Mouse (Mus musculus): ENCODE results near the gene Ahnak2. TPM values are rescaled to one million over a fixed set of nuclear protein-coding genes. Genes with fewer than 3 reads are reported as not detected.
A peak's percentile ranks its signal among the peaks of the same experiment; 100 is the strongest.

Ahnak2 gene
- total and polyA plus RNA-seq, 2 experiments from 2014 or later, result 2.4 to 10.5 TPM

DNA sequence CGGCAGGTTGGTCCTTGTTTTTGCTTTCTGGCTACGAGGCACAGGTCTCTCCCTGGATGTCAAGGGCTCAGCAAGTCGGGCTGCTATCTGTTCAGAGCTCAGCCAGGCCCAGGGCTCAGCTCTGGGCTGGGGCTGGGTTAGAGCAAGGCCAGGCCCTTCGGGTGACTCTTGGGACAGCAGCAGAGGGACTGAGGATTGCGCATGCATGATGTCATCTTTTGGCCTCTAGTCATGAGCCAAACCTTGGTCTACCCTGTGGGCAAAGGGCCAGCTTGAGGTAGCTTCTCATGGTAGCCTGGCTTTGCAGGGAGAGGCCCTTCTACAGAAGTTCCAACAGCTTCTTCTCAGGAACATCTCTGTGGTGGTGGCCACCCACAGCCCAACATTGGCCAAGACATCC is 38.3 kb downstream of the Ahnak2 start:
- Histone ChIP-seq H3K36me3 (replicated peaks; ENCODE audit: control insufficient read depth, insufficient read depth, low read length) (no peaks in the 10 kb centered on the region), H3K9ac (replicated peaks; ENCODE audit: low read depth, low read length) (no peak overlapping the region), H3K9me3 (replicated peaks; ENCODE audit: control insufficient read depth, low read length) (no peaks in the 10 kb centered on the region), H3K27me3 (ENCODE audit: control insufficient read depth, insufficient read depth, low read length) (no peaks in the 10 kb centered on the region), H3K27ac (ENCODE audit: low read depth) (no peak overlapping the region), H3K4me2 (ENCODE audit: low read depth, low read length) (no peak overlapping the region), H3K4me3 (ENCODE audit: low read depth, low read length) (no peak overlapping the region), H3K4me1 (ENCODE audit: control insufficient read depth, insufficient read depth) (no peaks in the 10 kb centered on the region)
- no peak for TF ChIP-seq EP300 (IDR thresholded peaks at IDR 0.05; ENCODE audit: low read depth)
- no peak for TF ChIP-seq CTCF (IDR thresholded peaks at IDR 0.05; ENCODE audit: low read depth)
- WGBS, result 42% methylated on average over 5 of the region's 5 CpGs
- ATAC-seq (ENCODE audit: insufficient read depth, low read depth) (no peak), DNase-seq (ENCODE audit: low spot score) (no peak)

DNA sequence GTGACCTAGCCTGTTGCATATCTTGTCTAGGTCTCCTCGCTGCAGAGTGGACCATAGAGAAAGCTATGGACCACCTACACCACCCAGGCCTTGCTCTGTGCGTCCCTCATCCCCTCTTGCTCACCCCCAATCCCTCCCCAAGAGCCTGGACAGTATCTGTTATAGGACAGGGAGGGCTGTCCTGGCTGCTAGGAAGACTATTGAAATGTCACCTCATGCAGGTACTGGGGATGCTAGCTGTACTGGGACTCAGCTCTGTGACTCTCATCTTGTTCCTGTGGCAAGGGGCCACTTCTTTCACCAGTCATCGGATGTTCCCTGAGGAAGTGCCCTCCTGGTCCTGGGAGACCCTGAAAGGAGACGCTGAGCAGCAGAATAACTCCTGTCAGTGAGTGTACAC is 39.3 kb downstream of the Ahnak2 start:
- no peak for ATAC-seq (ENCODE audit: insufficient read depth, low read depth)
- Histone ChIP-seq H3K27me3 (ENCODE audit: control insufficient read depth, insufficient read depth, low read length) (no peaks in the 10 kb centered on the region), H3K27ac (ENCODE audit: low read depth) (no peak overlapping the region), H3K9ac (replicated peaks; ENCODE audit: low read depth, low read length) (no peak overlapping the region), H3K36me3 (replicated peaks; ENCODE audit: control insufficient read depth, insufficient read depth, low read length) (no peaks in the 10 kb centered on the region), H3K4me3 (ENCODE audit: low read depth, low read length) (no peak overlapping the region), H3K4me2 (ENCODE audit: low read depth, low read length) (no peak overlapping the region), H3K9me3 (replicated peaks; ENCODE audit: control insufficient read depth, low read length) (no peaks in the 10 kb centered on the region), H3K4me1 (ENCODE audit: control insufficient read depth, insufficient read depth) (no peaks in the 10 kb centered on the region)
- WGBS, result 72% methylated on average over 4 of the region's 4 CpGs
- DNase-seq (ENCODE audit: low spot score), result no peak
- no peak for TF ChIP-seq EP300 (IDR thresholded peaks at IDR 0.05; ENCODE audit: low read depth)
- no peak for TF ChIP-seq CTCF (IDR thresholded peaks at IDR 0.05; ENCODE audit: low read depth)

DNA sequence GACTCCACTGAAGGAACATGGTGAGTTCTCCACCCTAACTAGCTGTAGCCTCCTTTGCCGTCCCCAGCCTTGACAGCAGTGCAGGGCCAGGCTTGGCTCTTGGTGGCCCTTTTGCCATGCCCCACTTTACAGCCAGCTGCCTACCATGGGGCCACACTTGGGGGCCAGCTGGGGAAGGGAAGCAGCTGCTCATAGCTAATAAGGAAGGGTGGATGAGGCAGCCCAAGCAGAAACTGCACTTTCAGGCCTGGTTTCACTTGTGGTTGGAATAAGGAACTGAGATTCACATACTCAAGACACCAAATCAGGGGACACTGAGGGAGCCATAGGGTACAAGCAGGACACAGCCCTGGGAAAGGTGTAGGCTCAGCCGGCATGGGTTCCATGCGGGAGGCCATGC is 40.4 kb downstream of the Ahnak2 start:
- WGBS, result 85% methylated on average over 3 of the region's 3 CpGs
- Histone ChIP-seq H3K4me3 (ENCODE audit: low read depth, low read length) (no peak overlapping the region), H3K4me2 (ENCODE audit: low read depth, low read length) (no peak overlapping the region), H3K4me1 (ENCODE audit: control insufficient read depth, insufficient read depth) (no peaks in the 10 kb centered on the region), H3K27ac (ENCODE audit: low read depth) (no peak overlapping the region), H3K36me3 (replicated peaks; ENCODE audit: control insufficient read depth, insufficient read depth, low read length) (no peaks in the 10 kb centered on the region), H3K9me3 (replicated peaks; ENCODE audit: control insufficient read depth, low read length) (no peaks in the 10 kb centered on the region), H3K27me3 (ENCODE audit: control insufficient read depth, insufficient read depth, low read length) (no peaks in the 10 kb centered on the region), H3K9ac (replicated peaks; ENCODE audit: low read depth, low read length) (no peak overlapping the region)
- TF ChIP-seq EP300 (IDR thresholded peaks at IDR 0.05; ENCODE audit: low read depth), result no peak
- no peak for TF ChIP-seq CTCF (IDR thresholded peaks at IDR 0.05; ENCODE audit: low read depth)
- ATAC-seq (ENCODE audit: insufficient read depth, low read depth) (no peak), DNase-seq (ENCODE audit: low spot score) (no peak)

DNA sequence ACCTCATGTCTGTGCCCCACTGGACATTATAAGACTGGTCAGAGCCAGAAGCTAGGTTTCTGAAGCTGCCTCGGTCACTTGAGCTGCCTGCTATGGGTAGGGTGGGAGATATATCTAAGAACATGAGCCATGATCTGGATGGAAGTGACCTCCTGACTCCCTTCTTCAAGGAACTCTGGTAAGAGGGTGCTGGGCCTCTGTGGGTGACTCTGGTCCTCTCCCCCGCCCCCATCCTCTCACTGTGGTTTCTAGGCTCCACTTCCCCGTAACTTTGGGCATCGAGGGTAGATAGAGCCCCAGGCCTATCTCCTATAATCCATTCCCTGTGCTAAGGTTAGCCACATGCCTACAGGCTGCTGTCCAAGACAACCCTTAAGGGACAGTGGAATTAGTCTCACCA is 41.0 kb downstream of the Ahnak2 start:
- DNase-seq (ENCODE audit: low spot score) (no peak), ATAC-seq (ENCODE audit: insufficient read depth, low read depth) (no peak)
- Histone ChIP-seq H3K9ac (replicated peaks; ENCODE audit: low read depth, low read length) (0 out of 2 replicates have a peak overlapping the region, but pooled peaks have one; percentile 10), H3K4me2 (ENCODE audit: low read depth, low read length) (no peak overlapping the region), H3K4me1 (ENCODE audit: control insufficient read depth, insufficient read depth) (no peaks in the 10 kb centered on the region), H3K27me3 (ENCODE audit: control insufficient read depth, insufficient read depth, low read length) (no peaks in the 10 kb centered on the region), H3K36me3 (replicated peaks; ENCODE audit: control insufficient read depth, insufficient read depth, low read length) (no peaks in the 10 kb centered on the region), H3K27ac (ENCODE audit: low read depth) (no peak overlapping the region), H3K4me3 (ENCODE audit: low read depth, low read length) (no peak overlapping the region), H3K9me3 (replicated peaks; ENCODE audit: control insufficient read depth, low read length) (peaks cover 3% of the 10 kb centered on the region; the same call in 1 of the 2 replicates)
- TF ChIP-seq EP300 (IDR thresholded peaks at IDR 0.05; ENCODE audit: low read depth), result no peak
- no peak for TF ChIP-seq CTCF (IDR thresholded peaks at IDR 0.05; ENCODE audit: low read depth)
- 74% methylated on average over 4 of the region's 4 CpGs for WGBS

DNA sequence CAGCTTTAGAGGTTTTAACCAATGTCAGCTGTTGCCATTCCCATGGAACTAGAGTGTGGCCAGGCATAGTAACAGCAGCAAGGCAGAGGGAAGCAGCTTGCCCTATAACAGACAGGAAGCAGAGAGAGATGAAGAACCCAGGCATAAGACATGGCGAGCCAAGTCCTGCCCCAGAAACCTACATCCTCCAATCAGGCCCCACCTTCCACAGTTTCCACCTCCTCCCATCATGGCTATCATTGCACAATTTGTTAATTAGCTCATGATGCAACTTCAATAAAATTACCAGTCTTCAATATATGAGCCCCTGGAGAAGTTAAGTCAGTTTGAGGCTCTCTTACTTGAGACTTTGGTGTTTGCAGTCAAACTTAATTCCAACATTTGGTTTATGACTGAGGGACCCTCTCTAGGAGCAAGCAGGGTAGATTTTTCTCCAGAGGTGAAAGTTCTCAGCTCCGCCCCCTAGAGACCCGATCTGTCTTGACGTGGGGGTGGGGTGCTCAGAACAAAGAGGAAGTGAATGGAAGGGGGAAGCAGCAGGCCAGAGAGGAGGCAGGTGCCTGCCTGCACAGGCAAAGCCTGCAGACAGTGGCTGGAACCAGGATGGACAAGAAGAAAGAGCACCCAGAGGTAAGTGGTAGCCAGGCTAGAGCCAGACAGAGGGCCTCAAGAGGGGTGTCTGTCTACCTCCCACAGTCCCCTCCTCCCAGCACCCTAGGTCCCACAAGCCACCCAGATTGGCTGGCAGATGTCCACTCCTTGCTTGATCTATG is 42.1 kb downstream of the Ahnak2 start, which contains the start of gene Pld4:
Gene Pld4, plus strand, starts transcription at position 502 of the 773 bp plus-strand sequence.
- Histone ChIP-seq H3K4me1 (ENCODE audit: control insufficient read depth, insufficient read depth) (no peaks in the 10 kb centered on the region), H3K36me3 (replicated peaks; ENCODE audit: control insufficient read depth, insufficient read depth, low read length) (no peaks in the 10 kb centered on the region), H3K27me3 (ENCODE audit: control insufficient read depth, insufficient read depth, low read length) (no peaks in the 10 kb centered on the region), H3K9me3 (replicated peaks; ENCODE audit: control insufficient read depth, low read length) (peaks cover 3% of the 10 kb centered on the region; the same call in 1 of the 2 replicates), H3K4me2 (ENCODE audit: low read depth, low read length) (no peak within 1 kb of the TSS), H3K27ac (ENCODE audit: low read depth) (no peak within 1 kb of the TSS), H3K9ac (replicated peaks; ENCODE audit: low read depth, low read length) (0 out of 2 replicates have a peak within 1 kb of the TSS, but pooled peaks have one; percentile 10), H3K4me3 (ENCODE audit: low read depth, low read length) (no peak within 1 kb of the TSS)
- no peak for DNase-seq (ENCODE audit: low spot score)
- no peak for ATAC-seq (ENCODE audit: insufficient read depth, low read depth)
- TF ChIP-seq CTCF (IDR thresholded peaks at IDR 0.05; ENCODE audit: low read depth) (no peak), EP300 (IDR thresholded peaks at IDR 0.05; ENCODE audit: low read depth) (no peak)
- WGBS, result 42% methylated on average over 4 of the region's 4 CpGs

All from heart, postnatal 0 days (tissue).